Mouse (Mus musculus) forebrain, embryonic 10.5 days (tissue): Measurements from ENCODE around the gene Gm11549. TPM values are rescaled to one million over a fixed set of nuclear protein-coding genes. Genes with fewer than 3 reads are reported as not detected.

Experiments used
- DNase-seq: peaks from one replicate; pipeline ENCODE4 v3.0.0-alpha.2; 2017; ENCODE audit warnings: low spot score; ENCODE audit errors: extremely low spot score
- H3K27ac ChIP-seq: fragments of 300-500 bp; sonication (generic); 2 replicates; pipeline ENCODE4 v1.5.1; 2016; ENCODE audit warnings: mild to moderate bottlenecking
- H3K27me3 ChIP-seq: fragments of 300-500 bp; sonication (generic); 2 replicates; pipeline ENCODE4 v1.6.1; 2016; ENCODE audit warnings: mild to moderate bottlenecking; ENCODE audit not compliant: poor library complexity, severe bottlenecking
- H3K36me3 ChIP-seq: fragments of 300-500 bp; sonication (generic); replicated peaks from 2 replicates; pipeline ENCODE4 v1.6.1; 2016; ENCODE audit warnings: mild to moderate bottlenecking, moderate library complexity
- H3K4me1 ChIP-seq: fragments of 300-500 bp; sonication (generic); 2 replicates; pipeline ENCODE4 v1.6.1; 2016
- H3K4me3 ChIP-seq: fragments of 300-500 bp; sonication (generic); 2 replicates; pipeline ENCODE4 v1.5.1; 2016; ENCODE audit warnings: mild to moderate bottlenecking, moderate library complexity
- H3K9me3 ChIP-seq: fragments of 300-500 bp; sonication (generic); 2 replicates; pipeline ENCODE4 v1.6.1; 2016; ENCODE audit warnings: mild to moderate bottlenecking, moderate library complexity
- WGBS: fragments of 180-500 bp; shearing (Covaris S2); methylation state at CpG from one replicate; pipeline ENCODE4 v1.1.7; 2016; 5-methylcytosine and 5-hydroxymethylcytosine counted together
- microRNA-seq: library from miRNA; unstranded; fragments of <30 nt; microRNA quantifications from one replicate; pipeline ENCODE4, GENCODE M21; 2017
- polyA plus RNA-seq: library from polyadenylated mRNA; unstranded; fragments of >200 nt; fragmentation: Nextera tagmentation; extraction: Ambion mirVana; gene quantifications from 2 replicates; pipeline ENCODE4 v1.2.1, GENCODE M21; 2016

Gm11549 gene
- polyA plus RNA-seq, 1 experiment from 2014 or later = 0.25 TPM

- DNase-seq = no peak
- WGBS = 82% methylated on average over 4 of the region's 4 CpGs
- Histone ChIP-seq H3K27me3 (peaks cover 16% of the 10 kb centered on the region), H3K4me1 (peaks cover 30% of the 10 kb centered on the region), H3K27ac (no peak overlapping the region), H3K36me3 (no peaks in the 10 kb centered on the region), H3K9me3 (no peaks in the 10 kb centered on the region), H3K4me3 (no peak overlapping the region)
These were observed 49.8 kb downstream of the Gm11549 start for GRCm38 (mm10) chr3:36471856-36472255.

GRCm38 (mm10) chr3:36468871-36469270, 52.7 kb downstream of the Gm11549 start:
- no peak for DNase-seq
- Histone ChIP-seq H3K36me3 (no peaks in the 10 kb centered on the region), H3K4me3 (no peak overlapping the region), H3K9me3 (no peaks in the 10 kb centered on the region), H3K27ac (no peak overlapping the region), H3K4me1 (peaks cover 4% of the 10 kb centered on the region), H3K27me3 (peaks cover 2% of the 10 kb centered on the region; the same call in 1 of the 2 replicates)
- 48% methylated on average over 2 of the region's 2 CpGs for WGBS

DNA sequence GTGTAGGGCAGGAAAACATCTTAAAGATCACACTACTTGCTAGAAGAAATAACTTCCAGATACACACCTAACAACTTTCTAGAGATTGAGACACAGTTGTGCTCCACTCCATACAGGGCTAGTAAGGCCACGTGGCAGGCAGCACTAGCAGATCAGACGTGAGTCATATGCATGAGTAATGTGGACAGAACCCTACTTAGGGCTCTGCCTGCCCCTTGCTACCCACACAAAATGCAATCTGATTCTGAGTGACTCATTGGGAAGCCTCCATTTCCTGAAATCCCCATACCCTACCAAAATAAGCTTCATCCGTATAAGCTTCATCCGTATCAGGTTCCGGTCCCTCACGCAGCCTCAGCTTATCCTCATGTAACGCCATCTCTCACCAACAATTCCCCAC, 54.0 kb downstream of the Gm11549 start:
- 94% methylated on average over 7 of the region's 7 CpGs for WGBS
- no peak for DNase-seq
- Histone ChIP-seq H3K9me3 (no peaks in the 10 kb centered on the region), H3K4me1 (peaks cover 4% of the 10 kb centered on the region), H3K36me3 (no peaks in the 10 kb centered on the region), H3K4me3 (no peak overlapping the region), H3K27me3 (no peaks in the 10 kb centered on the region), H3K27ac (no peak overlapping the region)

GRCm38 (mm10) chr3:36465538-36465937, 56.1 kb downstream of the Gm11549 start:
- no peak for DNase-seq
- H3K36me3 ChIP-seq = no peaks in the 10 kb centered on the region
- H3K4me1 ChIP-seq = peaks cover 4% of the 10 kb centered on the region
- no peak overlapping the region for H3K27ac ChIP-seq
- no peak overlapping the region for H3K4me3 ChIP-seq
- H3K9me3 ChIP-seq = no peaks in the 10 kb centered on the region
- no peaks in the 10 kb centered on the region for H3K27me3 ChIP-seq
- WGBS = 63% methylated on average over 7 of the region's 7 CpGs

Small RNA genes lying within 50 kb of the gene (microRNA-seq; reads per million reads assigned to microRNA genes)
- gene Mir7009 = not detected

Other genes with a start within 250 kb of the Gm11549 start
- gene Anxa5, start 45.9 kb downstream of the Gm11549 start, polyA plus RNA-seq = 106 and 114 TPM in 2 replicates
- gene 1810062G17Rik, start 45.9 kb downstream of the Gm11549 start, polyA plus RNA-seq = 0.81 and 1.2 TPM in 2 replicates
- gene Exosc9, start 30.8 kb upstream of the Gm11549 start, polyA plus RNA-seq = 105 and 108 TPM in 2 replicates
- 272 and 276 TPM in 2 replicates for gene Ccna2, start 50.3 kb upstream of the Gm11549 start, polyA plus RNA-seq
- 18.0 and 20.3 TPM in 2 replicates for gene Bbs7, start 91.7 kb upstream of the Gm11549 start, polyA plus RNA-seq
- gene Trpc3, start 168.4 kb upstream of the Gm11549 start, polyA plus RNA-seq = 1.5 and 2.7 TPM in 2 replicates